Mouse (Mus musculus): ENCODE measurements around the gene C330007P06Rik. TPM values are rescaled to one million over a fixed set of nuclear protein-coding genes. Genes with fewer than 3 reads are reported as not detected.

C330007P06Rik gene
- polyA plus RNA-seq, 1 experiment from 2014 or later: 21.1 TPM

Other genes with a start within 250 kb of the C330007P06Rik start
- gene Akap17b, start 228.7 kb downstream of the C330007P06Rik start, polyA plus RNA-seq (2014; fragmentation: Nextera tagmentation; extraction: Ambion mirVana): 1.5 and 2.0 TPM in 2 replicates
- 3.8 and 4.4 TPM in 2 replicates for gene Slc25a43, start 130.5 kb downstream of the C330007P06Rik start, polyA plus RNA-seq (2014; fragmentation: Nextera tagmentation; extraction: Ambion mirVana)
- gene Slc25a5, start 78.5 kb downstream of the C330007P06Rik start, polyA plus RNA-seq (2014; fragmentation: Nextera tagmentation; extraction: Ambion mirVana): 1,151 and 1,230 TPM in 2 replicates
- 157 and 162 TPM in 2 replicates for gene Ube2a, start 211 bp downstream of the C330007P06Rik start, polyA plus RNA-seq (2014; fragmentation: Nextera tagmentation; extraction: Ambion mirVana)
- 0.78 and 0.86 TPM in 2 replicates for gene Nkrf, start 28.8 kb upstream of the C330007P06Rik start, polyA plus RNA-seq (2014; fragmentation: Nextera tagmentation; extraction: Ambion mirVana)
- 55.9 and 57.1 TPM in 2 replicates for gene Sept6, start 117.7 kb upstream of the C330007P06Rik start, polyA plus RNA-seq (2014; fragmentation: Nextera tagmentation; extraction: Ambion mirVana)
- gene Sowahd, start 174.7 kb upstream of the C330007P06Rik start, polyA plus RNA-seq (2014; fragmentation: Nextera tagmentation; extraction: Ambion mirVana): 0.20 TPM in 1 of 2 replicates, not detected in the other
- 409 and 451 TPM in 2 replicates for gene Rpl39, start 211.3 kb upstream of the C330007P06Rik start, polyA plus RNA-seq (2014; fragmentation: Nextera tagmentation; extraction: Ambion mirVana)
- 14.3 and 14.9 TPM in 2 replicates for gene Upf3b, start 236.2 kb upstream of the C330007P06Rik start, polyA plus RNA-seq (2014; fragmentation: Nextera tagmentation; extraction: Ambion mirVana)